Mouse (Mus musculus): ENCODE results near the gene Ubqln3. TPM values are rescaled to one million over a fixed set of nuclear protein-coding genes. Genes with fewer than 3 reads are reported as not detected.

Gene Ubqln3
- polyA plus RNA-seq (2014; fragmentation: Nextera tagmentation; extraction: Ambion mirVana), result not detected in 2 replicates

DNA sequence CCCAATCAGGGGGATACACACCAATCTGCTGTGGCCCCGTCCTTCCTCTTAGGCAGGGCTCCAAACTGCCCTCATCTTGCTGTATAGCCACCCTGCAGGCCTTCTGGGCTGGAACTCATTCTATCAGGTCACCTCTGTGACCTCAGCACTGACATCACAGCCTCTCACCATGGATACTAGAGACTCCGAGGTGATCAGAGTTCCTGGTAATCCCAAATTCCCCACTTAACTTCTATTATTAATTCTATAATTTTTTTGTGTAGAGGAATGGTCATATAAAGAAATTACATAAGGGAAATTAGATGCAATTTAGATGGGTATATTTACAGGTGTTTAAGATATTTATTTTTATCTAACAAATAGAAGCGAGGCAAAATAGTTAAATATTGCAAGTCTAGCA is at the start of gene Ubqln3:
Gene Ubqln3, minus strand, starts transcription at position 101 of the 400 bp plus-strand sequence.
- Histone ChIP-seq H3K9me3 (replicated peaks; ENCODE audit: control insufficient read depth, low read length) (no peaks in the 10 kb centered on the region; the same call in 1 of the 2 replicates), H3K4me2 (ENCODE audit: low read depth, low read length) (no peak within 1 kb of the TSS), H3K4me1 (ENCODE audit: control insufficient read depth, insufficient read depth, low read length) (no peaks in the 10 kb centered on the region), H3K36me3 (replicated peaks; ENCODE audit: control insufficient read depth, insufficient read depth, low read depth, low read length) (no peaks in the 10 kb centered on the region), H3K9ac (replicated peaks; ENCODE audit: low read length) (no peak within 1 kb of the TSS), H3K27me3 (ENCODE audit: control insufficient read depth, insufficient read depth, low read length) (no peaks in the 10 kb centered on the region), H3K27ac (replicated peaks; ENCODE audit: low read depth, low read length) (no peak within 1 kb of the TSS), H3K4me3 (ENCODE audit: low read depth, low read length) (no peak within 1 kb of the TSS)
- ATAC-seq (replicated peaks; ENCODE audit: insufficient number of reproducible peaks, low FRiP score, low TSS enrichment, low read depth) (no peak), DNase-seq (ENCODE audit: low spot score) (no peak)
- WGBS, result 73% methylated on average over 3 of the region's 3 CpGs

DNA sequence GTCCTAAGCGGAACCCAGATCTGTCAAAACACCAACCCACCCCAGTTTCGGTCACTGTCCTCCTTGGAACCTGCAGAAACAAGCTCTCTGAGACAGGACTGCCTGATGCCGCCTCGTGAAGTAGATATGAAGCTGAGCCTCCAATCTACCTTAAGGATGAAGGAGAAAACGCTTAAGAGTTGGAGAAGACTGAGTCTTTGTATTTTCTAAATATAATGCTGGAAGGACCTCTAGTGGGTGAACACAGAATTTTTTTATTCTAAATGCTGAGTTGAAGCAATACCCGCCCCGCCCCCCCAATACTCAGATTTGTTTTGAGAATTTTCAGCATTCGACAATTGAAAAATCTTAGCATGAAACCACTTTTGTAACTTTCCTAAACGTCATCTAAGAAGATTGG is 48.2 kb upstream of the Ubqln3 start:
- no peak overlapping the region for H3K4me2 ChIP-seq (ENCODE audit: low read depth, low read length)
- no peak for ATAC-seq (replicated peaks; ENCODE audit: insufficient number of reproducible peaks, low FRiP score, low TSS enrichment, low read depth)
- 64% methylated on average over 9 of the region's 9 CpGs for WGBS

DNA sequence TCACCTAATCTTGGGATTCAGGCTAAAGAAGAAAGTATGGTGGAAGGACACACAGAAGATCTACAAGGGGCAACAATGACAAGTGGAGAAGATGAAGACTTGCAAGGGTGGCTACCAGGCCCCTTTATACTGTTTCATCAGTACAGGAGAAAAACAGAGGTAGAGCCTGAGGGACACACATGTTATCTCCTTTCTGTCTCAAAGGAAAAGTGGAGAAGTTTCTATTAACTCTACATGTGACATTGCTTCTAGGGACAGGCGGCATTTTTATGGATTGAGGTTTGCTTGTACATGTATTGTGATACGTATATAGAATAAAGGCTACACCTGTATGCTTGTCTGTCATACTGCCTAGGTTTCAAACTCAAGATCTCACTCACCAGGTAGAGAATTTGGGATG is 40.2 kb upstream of the Ubqln3 start, which contains the start of gene Olfr648:
Gene Olfr648, minus strand, starts transcription at position 101 of the 400 bp plus-strand sequence.
- Histone ChIP-seq H3K27me3 (ENCODE audit: control insufficient read depth, insufficient read depth, low read length) (no peaks in the 10 kb centered on the region), H3K4me2 (ENCODE audit: low read depth, low read length) (no peak within 1 kb of the TSS), H3K4me1 (ENCODE audit: control insufficient read depth, insufficient read depth, low read length) (no peaks in the 10 kb centered on the region), H3K27ac (replicated peaks; ENCODE audit: low read depth, low read length) (no peak within 1 kb of the TSS), H3K9ac (replicated peaks; ENCODE audit: low read length) (no peak within 1 kb of the TSS), H3K9me3 (replicated peaks; ENCODE audit: control insufficient read depth, low read length) (no peaks in the 10 kb centered on the region), H3K36me3 (replicated peaks; ENCODE audit: control insufficient read depth, insufficient read depth, low read depth, low read length) (no peaks in the 10 kb centered on the region), H3K4me3 (ENCODE audit: low read depth, low read length) (no peak within 1 kb of the TSS)
- DNase-seq (ENCODE audit: low spot score) (no peak), ATAC-seq (replicated peaks; ENCODE audit: insufficient number of reproducible peaks, low FRiP score, low TSS enrichment, low read depth) (no peak)
- 95% methylated on average over 2 of the region's 2 CpGs for WGBS

More for the DNA sequence above, 48.2 kb upstream of the Ubqln3 start:
- Histone ChIP-seq H3K4me1 (ENCODE audit: control insufficient read depth, insufficient read depth, low read length) (no peaks in the 10 kb centered on the region), H3K9me3 (replicated peaks; ENCODE audit: control insufficient read depth, low read length) (no peaks in the 10 kb centered on the region), H3K36me3 (replicated peaks; ENCODE audit: control insufficient read depth, insufficient read depth, low read depth, low read length) (no peaks in the 10 kb centered on the region), H3K27me3 (ENCODE audit: control insufficient read depth, insufficient read depth, low read length) (no peaks in the 10 kb centered on the region), H3K9ac (replicated peaks; ENCODE audit: low read length) (no peak overlapping the region), H3K4me3 (ENCODE audit: low read depth, low read length) (no peak overlapping the region), H3K27ac (replicated peaks; ENCODE audit: low read depth, low read length) (no peak overlapping the region)
- DNase-seq (ENCODE audit: low spot score), result no peak

DNA sequence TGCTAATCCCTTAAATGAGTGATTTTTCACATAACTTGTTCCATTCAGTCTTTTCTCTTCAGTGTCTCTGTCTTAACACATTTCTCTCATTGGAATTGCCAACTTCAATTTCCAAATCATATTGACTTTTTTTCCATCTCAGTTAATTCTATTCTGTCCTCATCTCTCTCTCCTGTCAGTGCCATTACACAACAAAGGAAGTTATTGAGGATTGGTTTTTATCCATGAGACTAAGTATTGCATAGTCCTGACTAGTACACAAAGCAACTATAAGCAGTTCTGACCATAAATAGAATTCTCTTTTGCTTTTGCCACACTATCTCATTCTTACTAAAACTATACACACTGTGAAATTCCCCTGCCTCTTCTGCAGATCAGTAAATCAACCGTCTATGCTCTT is 36.0 kb upstream of the Ubqln3 start:
- 95% methylated on average over 1 of the region's 1 CpGs for WGBS
- no peak overlapping the region for H3K9ac ChIP-seq (replicated peaks; ENCODE audit: low read length)
- H3K36me3 ChIP-seq (replicated peaks; ENCODE audit: control insufficient read depth, insufficient read depth, low read depth, low read length), result no peaks in the 10 kb centered on the region
- no peaks in the 10 kb centered on the region for H3K27me3 ChIP-seq (ENCODE audit: control insufficient read depth, insufficient read depth, low read length)
- H3K4me1 ChIP-seq (ENCODE audit: control insufficient read depth, insufficient read depth, low read length), result no peaks in the 10 kb centered on the region
- H3K4me3 ChIP-seq (ENCODE audit: low read depth, low read length), result no peak overlapping the region
- DNase-seq (ENCODE audit: low spot score) (no peak), ATAC-seq (replicated peaks; ENCODE audit: insufficient number of reproducible peaks, low FRiP score, low TSS enrichment, low read depth) (no peak)
- no peak overlapping the region for H3K4me2 ChIP-seq (ENCODE audit: low read depth, low read length)
- H3K9me3 ChIP-seq (replicated peaks; ENCODE audit: control insufficient read depth, low read length), result no peaks in the 10 kb centered on the region
- no peak overlapping the region for H3K27ac ChIP-seq (replicated peaks; ENCODE audit: low read depth, low read length)

DNA sequence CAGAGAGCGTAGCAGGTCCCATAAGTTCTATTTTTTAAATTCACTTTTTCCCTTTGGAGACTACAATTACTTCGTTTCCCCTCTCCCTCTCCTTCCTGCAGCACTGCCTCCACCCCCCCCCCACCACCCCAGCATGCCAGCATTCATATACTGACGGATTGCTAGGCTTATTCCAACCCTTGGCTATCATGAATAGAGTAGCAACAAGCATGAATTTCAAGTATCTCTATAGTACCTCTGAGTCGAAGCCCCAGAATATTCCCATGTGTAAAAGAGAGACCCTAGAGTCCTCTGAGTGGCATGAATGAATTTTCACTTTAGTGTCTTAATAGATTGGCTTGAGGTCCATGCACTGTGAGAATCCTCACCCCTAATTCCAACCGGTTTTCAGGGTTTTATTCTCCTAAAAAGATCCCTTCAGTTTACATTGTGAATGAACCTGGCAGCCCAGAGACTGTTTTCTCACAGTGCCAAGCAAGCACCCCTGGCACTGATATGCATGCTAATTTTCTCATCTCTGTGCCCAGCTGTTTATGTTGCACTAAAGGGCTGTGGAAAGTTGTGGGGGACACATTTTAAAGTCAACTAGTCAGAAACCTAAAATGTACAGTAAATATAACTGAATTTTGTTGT is 35.5 kb upstream of the Ubqln3 start:
- WGBS, result 69% methylated on average over 5 of the region's 5 CpGs
- H3K9ac ChIP-seq (replicated peaks; ENCODE audit: low read length), result no peak overlapping the region
- no peak for ATAC-seq (replicated peaks; ENCODE audit: insufficient number of reproducible peaks, low FRiP score, low TSS enrichment, low read depth)

DNA sequence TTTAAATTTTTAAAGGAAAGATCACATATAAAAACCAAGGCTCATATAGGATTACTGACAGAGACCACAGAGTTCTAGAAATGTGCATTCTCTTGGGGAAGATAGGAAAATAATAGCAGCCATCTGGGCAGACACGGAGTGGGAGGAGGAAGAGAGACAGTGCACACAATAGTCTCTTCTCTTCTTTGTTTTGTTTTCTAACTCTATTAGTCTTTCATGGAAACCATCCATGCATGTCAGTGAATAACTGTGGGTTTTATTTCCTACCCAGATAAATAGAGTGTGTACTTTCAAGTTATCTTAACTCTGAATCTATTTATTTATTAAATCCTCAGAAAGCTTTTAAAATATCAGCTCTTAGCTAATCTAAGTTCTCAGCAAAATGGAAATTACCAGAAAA is 32.0 kb upstream of the Ubqln3 start:
- H3K9me3 ChIP-seq (replicated peaks; ENCODE audit: control insufficient read depth, low read length), result no peaks in the 10 kb centered on the region
- no peaks in the 10 kb centered on the region for H3K4me1 ChIP-seq (ENCODE audit: control insufficient read depth, insufficient read depth, low read length)
- no peak overlapping the region for H3K9ac ChIP-seq (replicated peaks; ENCODE audit: low read length)
- DNase-seq (ENCODE audit: low spot score) (no peak), ATAC-seq (replicated peaks; ENCODE audit: insufficient number of reproducible peaks, low FRiP score, low TSS enrichment, low read depth) (no peak)
- H3K27me3 ChIP-seq (ENCODE audit: control insufficient read depth, insufficient read depth, low read length), result no peaks in the 10 kb centered on the region
- H3K4me3 ChIP-seq (ENCODE audit: low read depth, low read length), result no peak overlapping the region
- H3K27ac ChIP-seq (replicated peaks; ENCODE audit: low read depth, low read length), result no peak overlapping the region
- no peaks in the 10 kb centered on the region for H3K36me3 ChIP-seq (replicated peaks; ENCODE audit: control insufficient read depth, insufficient read depth, low read depth, low read length)
- 35% methylated on average over 1 of the region's 1 CpGs for WGBS
- no peak overlapping the region for H3K4me2 ChIP-seq (ENCODE audit: low read depth, low read length)

More for the DNA sequence above, 35.5 kb upstream of the Ubqln3 start:
- Histone ChIP-seq H3K9me3 (replicated peaks; ENCODE audit: control insufficient read depth, low read length) (no peaks in the 10 kb centered on the region), H3K4me3 (ENCODE audit: low read depth, low read length) (no peak overlapping the region), H3K4me2 (ENCODE audit: low read depth, low read length) (no peak overlapping the region), H3K27me3 (ENCODE audit: control insufficient read depth, insufficient read depth, low read length) (no peaks in the 10 kb centered on the region), H3K4me1 (ENCODE audit: control insufficient read depth, insufficient read depth, low read length) (no peaks in the 10 kb centered on the region), H3K27ac (replicated peaks; ENCODE audit: low read depth, low read length) (no peak overlapping the region), H3K36me3 (replicated peaks; ENCODE audit: control insufficient read depth, insufficient read depth, low read depth, low read length) (no peaks in the 10 kb centered on the region)
- DNase-seq (ENCODE audit: low spot score), result no peak

DNA sequence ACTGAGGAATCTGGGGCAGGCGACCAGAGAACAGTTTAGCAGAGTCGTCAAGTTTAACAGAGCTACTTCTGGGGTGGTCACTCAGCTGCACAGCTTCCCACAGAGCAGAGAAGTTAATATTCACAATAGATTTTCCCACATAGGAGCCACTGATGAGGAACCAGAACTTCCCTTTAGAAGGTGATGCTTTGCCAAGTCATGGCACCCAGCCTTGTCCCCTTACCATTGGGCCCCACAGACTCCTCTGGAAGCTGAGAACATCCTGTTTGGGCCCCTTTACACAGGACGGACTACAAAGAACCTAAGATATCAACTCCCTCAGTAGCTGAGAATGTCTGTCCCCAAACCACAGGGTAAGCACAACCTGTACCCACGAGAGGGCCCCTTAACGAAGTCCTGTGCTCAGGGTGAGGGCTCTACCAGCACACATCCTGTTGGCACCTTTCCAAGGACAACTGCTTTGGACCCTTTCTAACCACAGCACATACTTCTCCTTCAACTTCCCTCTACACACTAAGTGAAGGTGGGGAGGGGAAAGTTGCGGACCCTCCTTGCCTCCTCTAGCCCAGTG is 26.6 kb upstream of the Ubqln3 start:
- H3K27ac ChIP-seq (replicated peaks; ENCODE audit: low read depth, low read length), result no peak overlapping the region
- ATAC-seq (replicated peaks; ENCODE audit: insufficient number of reproducible peaks, low FRiP score, low TSS enrichment, low read depth) (no peak), DNase-seq (ENCODE audit: low spot score) (no peak)
- no peaks in the 10 kb centered on the region for H3K27me3 ChIP-seq (ENCODE audit: control insufficient read depth, insufficient read depth, low read length)
- H3K9ac ChIP-seq (replicated peaks; ENCODE audit: low read length), result no peak overlapping the region
- no peak overlapping the region for H3K4me3 ChIP-seq (ENCODE audit: low read depth, low read length)
- no peak overlapping the region for H3K4me2 ChIP-seq (ENCODE audit: low read depth, low read length)
- no peaks in the 10 kb centered on the region for H3K9me3 ChIP-seq (replicated peaks; ENCODE audit: control insufficient read depth, low read length)
- H3K4me1 ChIP-seq (ENCODE audit: control insufficient read depth, insufficient read depth, low read length), result no peaks in the 10 kb centered on the region
- H3K36me3 ChIP-seq (replicated peaks; ENCODE audit: control insufficient read depth, insufficient read depth, low read depth, low read length), result no peaks in the 10 kb centered on the region
- 72% methylated on average over 6 of the region's 6 CpGs for WGBS

DNA sequence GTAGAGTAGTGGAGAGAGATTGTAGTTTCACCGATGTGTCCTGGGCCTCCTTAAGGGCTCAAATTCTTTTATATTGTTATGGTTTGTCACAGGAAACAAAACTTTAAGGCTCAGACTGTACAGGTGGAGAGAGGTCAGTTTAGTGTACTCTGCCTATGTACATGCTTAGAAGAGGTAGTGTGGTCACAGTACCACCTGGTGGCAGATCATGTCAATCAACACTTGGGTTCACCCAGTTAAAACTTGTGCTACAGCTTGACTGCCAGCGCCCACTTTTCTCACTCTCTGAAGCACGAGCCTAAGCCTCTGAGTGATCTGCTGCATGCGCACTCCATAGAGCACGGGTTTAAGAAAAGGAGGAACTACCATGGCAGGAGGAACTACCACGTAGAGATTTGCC is 24.0 kb upstream of the Ubqln3 start:
- ATAC-seq (replicated peaks; ENCODE audit: insufficient number of reproducible peaks, low FRiP score, low TSS enrichment, low read depth) (no peak), DNase-seq (ENCODE audit: low spot score) (no peak)
- no peaks in the 10 kb centered on the region for H3K9me3 ChIP-seq (replicated peaks; ENCODE audit: control insufficient read depth, low read length)
- H3K27me3 ChIP-seq (ENCODE audit: control insufficient read depth, insufficient read depth, low read length), result no peaks in the 10 kb centered on the region
- H3K4me3 ChIP-seq (ENCODE audit: low read depth, low read length), result no peak overlapping the region
- H3K27ac ChIP-seq (replicated peaks; ENCODE audit: low read depth, low read length), result no peak overlapping the region
- no peak overlapping the region for H3K9ac ChIP-seq (replicated peaks; ENCODE audit: low read length)
- H3K4me2 ChIP-seq (ENCODE audit: low read depth, low read length), result no peak overlapping the region
- H3K36me3 ChIP-seq (replicated peaks; ENCODE audit: control insufficient read depth, insufficient read depth, low read depth, low read length), result no peaks in the 10 kb centered on the region
- H3K4me1 ChIP-seq (ENCODE audit: control insufficient read depth, insufficient read depth, low read length), result no peaks in the 10 kb centered on the region
- 84% methylated on average over 6 of the region's 6 CpGs for WGBS

Measured in embryonic facial prominence, embryonic 11.5 days (tissue).